Mouse (Mus musculus): ENCODE results near the gene Fcor. TPM values are rescaled to one million over a fixed set of nuclear protein-coding genes. Genes with fewer than 3 reads are reported as not detected.
A peak's percentile ranks its signal among the peaks of the same experiment; 100 is the strongest.

The Fcor gene
- polyA plus RNA-seq, 1 experiment from 2014 or later = 9.6 TPM

DNA sequence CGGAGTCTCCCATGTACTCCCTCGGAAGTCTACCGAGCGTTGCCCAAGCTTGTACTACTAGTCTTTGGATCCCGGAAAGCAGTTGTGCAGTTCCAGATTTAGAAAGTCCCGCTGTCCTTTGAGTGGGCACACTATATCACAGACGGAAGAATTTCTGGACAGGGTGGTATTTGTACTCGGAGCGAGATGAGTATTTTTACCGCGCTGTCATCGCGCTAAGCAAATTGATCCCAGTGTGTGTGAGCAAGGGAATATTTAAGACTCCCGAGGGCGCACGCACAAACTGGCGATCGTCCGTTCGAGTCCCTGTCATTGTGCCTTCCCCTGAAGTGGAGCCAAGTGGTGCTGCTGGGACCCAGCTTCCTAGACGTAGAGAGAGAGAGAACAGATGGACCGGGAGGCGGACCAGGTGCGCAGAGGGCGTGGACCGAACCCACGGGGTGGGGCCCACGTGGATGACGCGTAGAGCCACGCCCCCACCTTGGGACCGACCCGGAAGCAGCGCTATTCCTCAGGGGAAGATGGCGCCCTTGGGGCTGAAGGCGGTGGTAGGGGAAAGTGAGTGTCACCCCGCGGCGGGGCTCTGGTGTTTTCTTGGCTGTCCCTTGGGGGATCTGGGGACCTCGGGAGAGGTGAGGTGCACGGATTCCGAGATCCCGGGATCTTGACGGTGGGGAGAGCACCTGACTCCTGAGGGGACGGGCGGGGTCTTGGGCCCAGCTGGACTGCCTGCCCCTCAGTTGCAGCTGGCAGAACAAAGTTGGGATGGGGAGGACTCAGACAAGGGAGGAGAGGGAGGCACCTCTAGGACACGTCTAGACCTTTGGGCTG, 41.3 kb downstream of the Fcor start, which contains the start of gene Stxbp2:
Gene Stxbp2 (plus strand): TSS at position 309 of the 831 bp plus-strand sequence.
- Histone ChIP-seq H3K27me3 (ENCODE audit: insufficient read depth, poor library complexity, severe bottlenecking) (peaks cover 23% of the 10 kb centered on the region; the same call in 1 of the 2 replicates), H3K9me3 (no peaks in the 10 kb centered on the region), H3K4me3 (peak within 1 kb of the TSS; percentile 66), H3K27ac (peak within 1 kb of the TSS; percentile 80), H3K36me3 (peaks cover 13% of the 10 kb centered on the region), H3K4me1 (replicated peaks) (peaks cover 9% of the 10 kb centered on the region)
- 7% methylated on average over 47 of the region's 47 CpGs for WGBS
- DNase-seq (ENCODE audit: low spot score) = peak; percentile 57

DNA sequence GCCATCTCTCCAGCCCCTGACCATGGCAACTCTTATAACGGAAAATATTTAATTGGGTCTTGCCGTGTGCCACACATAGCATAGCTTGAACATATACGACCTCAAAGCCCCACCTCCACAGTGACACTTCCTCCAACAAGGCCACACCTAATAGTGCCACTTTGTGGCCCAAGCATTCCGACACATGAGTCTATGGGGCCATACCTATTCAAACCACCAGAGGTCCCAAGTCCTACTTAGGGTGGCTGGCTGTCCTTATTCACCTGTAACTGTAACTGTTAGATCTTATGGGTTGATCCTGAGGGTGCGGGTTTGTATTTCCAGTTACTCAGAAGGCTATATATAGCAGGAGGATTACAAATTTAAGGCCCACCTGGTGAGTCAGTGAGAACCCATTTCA, 44.1 kb downstream of the Fcor start:
- Histone ChIP-seq H3K36me3 (no peaks in the 10 kb centered on the region), H3K4me3 (no peak overlapping the region), H3K4me1 (replicated peaks) (peaks cover 9% of the 10 kb centered on the region), H3K9me3 (no peaks in the 10 kb centered on the region), H3K27me3 (ENCODE audit: insufficient read depth, poor library complexity, severe bottlenecking) (peaks cover 23% of the 10 kb centered on the region; the same call in 1 of the 2 replicates), H3K27ac (no peak overlapping the region)
- no peak for DNase-seq (ENCODE audit: low spot score)
- 32% methylated on average over 5 of the region's 5 CpGs for WGBS

DNA sequence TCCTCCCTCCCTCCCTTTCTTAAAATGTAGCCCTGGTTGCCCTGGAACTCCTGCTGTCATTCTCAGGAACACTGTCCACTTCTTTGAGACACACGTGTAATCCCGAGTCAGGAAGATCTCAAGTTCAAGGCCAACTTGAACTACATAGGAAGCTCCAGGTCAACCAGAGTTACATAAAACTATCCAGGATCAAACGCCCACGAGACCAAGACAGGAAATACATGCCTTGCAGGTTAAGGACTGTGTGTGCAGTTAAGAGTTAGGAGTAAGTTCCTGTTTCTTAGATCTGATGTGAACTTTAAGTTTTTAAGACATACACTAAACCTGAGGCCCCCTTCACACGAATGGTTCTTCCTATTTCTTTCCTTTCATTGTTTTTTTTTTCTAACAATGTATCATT, 45.2 kb downstream of the Fcor start:
- Histone ChIP-seq H3K4me3 (no peak overlapping the region), H3K27me3 (ENCODE audit: insufficient read depth, poor library complexity, severe bottlenecking) (peaks cover 23% of the 10 kb centered on the region; the same call in 1 of the 2 replicates), H3K4me1 (replicated peaks) (peaks cover 17% of the 10 kb centered on the region), H3K27ac (no peak overlapping the region), H3K9me3 (no peaks in the 10 kb centered on the region), H3K36me3 (no peaks in the 10 kb centered on the region)
- 63% methylated on average over 5 of the region's 5 CpGs for WGBS
- DNase-seq (ENCODE audit: low spot score) = no peak

DNA sequence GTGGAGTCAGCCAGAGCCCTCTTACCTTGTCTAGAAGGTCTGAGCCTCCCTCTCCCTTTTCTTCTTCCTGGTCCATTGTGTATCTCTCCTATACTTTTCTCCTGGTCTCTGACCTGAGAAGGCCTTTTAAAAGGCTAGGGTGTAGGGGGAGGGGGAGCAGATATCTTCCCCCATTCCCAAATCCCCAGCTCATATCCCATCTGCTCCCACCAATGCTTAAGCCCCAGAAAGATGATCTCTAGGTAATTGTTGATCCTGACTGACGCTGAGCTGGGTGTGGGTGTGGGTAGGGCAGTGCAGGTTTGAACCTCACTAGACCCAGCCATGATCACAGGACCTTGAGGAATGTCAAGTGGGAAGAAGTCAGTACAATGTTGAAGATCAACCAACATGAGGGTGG, 46.7 kb downstream of the Fcor start, which contains the start of gene Pcp2:
Gene Pcp2 (minus strand): TSS at position 101 of the 400 bp plus-strand sequence.
- no peak within 1 kb of the TSS for H3K4me3 ChIP-seq
- no peaks in the 10 kb centered on the region for H3K9me3 ChIP-seq
- no peaks in the 10 kb centered on the region for H3K36me3 ChIP-seq
- no peak within 1 kb of the TSS for H3K27ac ChIP-seq
- peaks cover 20% of the 10 kb centered on the region; the same call in 1 of the 2 replicates for H3K27me3 ChIP-seq (ENCODE audit: insufficient read depth, poor library complexity, severe bottlenecking)
- 56% methylated on average over 1 of the region's 1 CpGs for WGBS
- DNase-seq (ENCODE audit: low spot score) = no peak
- peaks cover 11% of the 10 kb centered on the region for H3K4me1 ChIP-seq (replicated peaks)

DNA sequence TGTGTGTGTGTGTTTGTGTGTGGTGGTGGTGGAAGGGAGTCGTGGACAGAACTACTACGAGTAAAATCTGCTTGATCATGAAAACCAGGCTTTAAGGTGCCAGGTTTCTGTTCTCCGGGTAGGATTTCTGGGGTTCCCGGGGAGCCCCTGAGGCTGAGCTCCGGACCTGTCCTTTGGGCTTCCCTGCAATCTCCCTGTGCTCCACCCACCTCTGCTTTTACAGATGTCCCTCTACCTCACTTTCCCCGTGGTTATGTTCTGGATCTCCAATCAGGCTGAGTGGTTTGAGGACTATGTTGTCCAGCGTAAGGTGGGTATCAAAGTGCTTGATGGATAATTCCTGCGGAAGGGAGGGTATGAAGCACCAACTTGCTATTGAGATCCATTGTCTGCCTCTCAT, 50.0 kb downstream of the Fcor start:
- Histone ChIP-seq H3K27me3 (ENCODE audit: insufficient read depth, poor library complexity, severe bottlenecking) (no peaks in the 10 kb centered on the region), H3K9me3 (no peaks in the 10 kb centered on the region), H3K4me3 (peak overlapping the region; percentile 93), H3K27ac (no peak overlapping the region), H3K36me3 (peaks cover 18% of the 10 kb centered on the region), H3K4me1 (replicated peaks) (peaks cover 23% of the 10 kb centered on the region)
- 68% methylated on average over 8 of the region's 8 CpGs for WGBS
- no peak for DNase-seq (ENCODE audit: low spot score)

DNA sequence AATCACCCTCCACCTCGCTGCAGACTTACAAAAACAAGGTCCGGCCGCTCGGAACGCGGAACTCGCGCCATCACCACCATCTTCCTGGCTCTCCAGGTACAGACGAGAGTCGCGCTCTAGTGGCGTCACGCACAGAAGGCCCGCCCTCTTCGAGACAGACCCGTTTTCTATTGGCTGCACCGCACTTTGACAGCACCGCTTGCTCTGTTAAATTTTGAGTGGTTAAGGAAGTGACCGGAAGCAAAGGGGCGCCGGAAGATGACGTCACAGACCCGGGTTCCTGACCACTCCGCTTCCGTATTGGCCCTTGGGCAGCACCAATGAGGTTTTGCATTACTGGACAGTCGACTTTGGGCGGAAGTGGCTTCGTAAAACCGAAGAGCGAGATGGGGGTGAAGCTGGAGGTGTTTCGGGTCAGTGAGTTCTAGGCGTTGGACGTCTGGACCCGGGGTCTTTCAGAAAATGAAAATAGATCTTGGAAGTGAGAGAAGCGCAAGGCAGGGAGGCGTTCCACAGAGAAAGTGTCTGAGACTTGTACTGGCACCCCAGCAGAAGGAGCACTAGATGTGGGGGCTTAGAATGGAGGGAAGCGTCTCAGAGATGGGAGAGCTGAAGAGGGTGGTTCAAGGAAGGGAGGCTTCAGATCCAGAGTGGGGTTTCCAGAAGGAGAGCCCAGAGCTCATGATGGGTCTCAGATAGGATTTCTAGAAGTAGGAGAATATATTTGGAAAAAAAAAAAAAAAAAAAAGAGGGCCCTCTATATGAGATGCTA, 50.8 kb downstream of the Fcor start, which contains the start of the genes Xab2 and Pet100:
Gene Xab2 (minus strand): TSS at position 118 of the 772 bp plus-strand sequence.
Gene Pet100 (plus strand): TSS at position 350 of the 772 bp plus-strand sequence.
- peaks cover 24% of the 10 kb centered on the region for H3K36me3 ChIP-seq
- H3K9me3 ChIP-seq = no peaks in the 10 kb centered on the region
- peak within 1 kb of the TSS; percentile 85 for H3K27ac ChIP-seq
- H3K4me3 ChIP-seq = peak within 1 kb of the TSS; percentile 93
- H3K27me3 ChIP-seq (ENCODE audit: insufficient read depth, poor library complexity, severe bottlenecking) = no peaks in the 10 kb centered on the region
- under 1% methylated on average over 37 of the region's 37 CpGs for WGBS
- DNase-seq (ENCODE audit: low spot score) = peak; percentile 100
- H3K4me1 ChIP-seq (replicated peaks) = peaks cover 23% of the 10 kb centered on the region

Other genes starting within 250 kb of the Fcor start
- gene Pex11g, start 204.7 kb downstream of the Fcor start, polyA plus RNA-seq (2016; fragmentation: Nextera tagmentation; extraction: Ambion mirVana) = 4.4 TPM in 2 replicates
- gene Tex45, start 201.5 kb downstream of the Fcor start, polyA plus RNA-seq (2016; fragmentation: Nextera tagmentation; extraction: Ambion mirVana) = not detected in 2 replicates
- gene Zfp358, start 179.2 kb downstream of the Fcor start, polyA plus RNA-seq (2016; fragmentation: Nextera tagmentation; extraction: Ambion mirVana) = 74.1 and 98.1 TPM in 2 replicates
- 63.4 and 73.9 TPM in 2 replicates for gene Mcoln1, start 171.9 kb downstream of the Fcor start, polyA plus RNA-seq (2016; fragmentation: Nextera tagmentation; extraction: Ambion mirVana)
- 22.4 and 23.1 TPM in 2 replicates for gene Pnpla6, start 157.0 kb downstream of the Fcor start, polyA plus RNA-seq (2016; fragmentation: Nextera tagmentation; extraction: Ambion mirVana)
- gene C330021F23Rik, start 104.4 kb downstream of the Fcor start, polyA plus RNA-seq (2016; fragmentation: Nextera tagmentation; extraction: Ambion mirVana) = 6.1 and 8.3 TPM in 2 replicates
- 12.4 and 15.4 TPM in 2 replicates for gene Camsap3, start 85.1 kb downstream of the Fcor start, polyA plus RNA-seq (2016; fragmentation: Nextera tagmentation; extraction: Ambion mirVana)
- 71.6 and 74.6 TPM in 2 replicates for gene Xab2, start 51.0 kb downstream of the Fcor start, polyA plus RNA-seq (2016; fragmentation: Nextera tagmentation; extraction: Ambion mirVana)
- gene Pet100, start 50.8 kb downstream of the Fcor start, polyA plus RNA-seq (2016; fragmentation: Nextera tagmentation; extraction: Ambion mirVana) = 97.8 and 115 TPM in 2 replicates
- 0.22 TPM in 1 of 2 replicates, not detected in the other for gene Pcp2, start 46.8 kb downstream of the Fcor start, polyA plus RNA-seq (2016; fragmentation: Nextera tagmentation; extraction: Ambion mirVana)
- 38.7 and 44.1 TPM in 2 replicates for gene Stxbp2, start 41.4 kb downstream of the Fcor start, polyA plus RNA-seq (2016; fragmentation: Nextera tagmentation; extraction: Ambion mirVana)
- gene Retn, start 16.6 kb downstream of the Fcor start, polyA plus RNA-seq (2016; fragmentation: Nextera tagmentation; extraction: Ambion mirVana) = 0.37 and 0.55 TPM in 2 replicates
- 0.14 and 0.17 TPM in 2 replicates for gene Mcemp1, start 6.6 kb downstream of the Fcor start, polyA plus RNA-seq (2016; fragmentation: Nextera tagmentation; extraction: Ambion mirVana)
- gene Trappc5, start 3.9 kb upstream of the Fcor start, polyA plus RNA-seq (2016; fragmentation: Nextera tagmentation; extraction: Ambion mirVana) = 44.7 and 45.3 TPM in 2 replicates
- 0.22 and 0.31 TPM in 2 replicates for gene Fcer2a, start 21.8 kb upstream of the Fcor start, polyA plus RNA-seq (2016; fragmentation: Nextera tagmentation; extraction: Ambion mirVana)
- not detected in 2 replicates for gene Clec4g, start 48.3 kb upstream of the Fcor start, polyA plus RNA-seq (2016; fragmentation: Nextera tagmentation; extraction: Ambion mirVana)
- not detected in 2 replicates for gene Cd209a, start 76.6 kb upstream of the Fcor start, polyA plus RNA-seq (2016; fragmentation: Nextera tagmentation; extraction: Ambion mirVana)
- not detected in 2 replicates for gene Cd209e, start 181.9 kb upstream of the Fcor start, polyA plus RNA-seq (2016; fragmentation: Nextera tagmentation; extraction: Ambion mirVana)
- gene Cd209d, start 206.2 kb upstream of the Fcor start, polyA plus RNA-seq (2016; fragmentation: Nextera tagmentation; extraction: Ambion mirVana) = not detected in 2 replicates